Mouse (Mus musculus): ENCODE results near the gene Napepld. TPM values are rescaled to one million over a fixed set of nuclear protein-coding genes. Genes with fewer than 3 reads are reported as not detected.
A peak's percentile ranks its signal among the peaks of the same experiment; 100 is the strongest.
"Not testable (repeated sequence)": the region's sequence is repeated elsewhere in the genome, so short reads cannot be mapped to it uniquely, and the experiment has no call there.

Gene Napepld
- total and polyA plus RNA-seq, 3 experiments, result 1.6 to 1.8 (median 1.7) TPM

DNA sequence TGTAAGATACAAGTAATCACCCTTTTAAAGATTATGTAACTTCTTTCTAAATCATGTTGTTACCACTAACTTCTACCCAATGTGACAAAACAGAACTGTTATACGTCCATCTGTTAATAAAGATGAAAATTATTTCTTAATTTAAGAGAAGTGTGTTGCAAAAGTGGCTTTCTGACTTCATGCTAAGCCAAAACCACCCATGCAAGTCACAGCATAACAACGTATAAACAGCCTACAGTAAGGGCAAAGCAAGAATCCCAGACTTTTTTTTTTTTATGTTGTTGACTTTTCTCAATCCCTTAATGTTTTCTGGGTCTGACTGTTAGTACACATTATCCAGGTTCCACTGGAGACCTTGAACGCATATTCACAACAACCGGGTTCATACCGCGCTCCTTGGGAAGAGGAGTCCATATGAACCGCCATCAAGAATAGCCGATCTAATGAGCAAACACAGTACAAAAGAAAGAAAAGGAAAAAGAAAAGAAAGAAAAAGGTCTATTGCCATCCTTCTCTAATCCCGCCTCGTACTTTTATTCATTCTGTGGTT, 849 bp downstream of the Napepld start:
- H3K27ac ChIP-seq (ENCODE audit: insufficient read depth, low read depth), result no peak overlapping the region
- H3K9me3 ChIP-seq (replicated peaks; ENCODE audit: low read length), result no peaks in the 10 kb centered on the region
- in situ Hi-C loops (cut with MboI; ENCODE audit: low pct_ligation_motif_present, low pct_unique_long_range_greater_than_20kb, low sequenced_read_pairs), result no loop called here
- H3K9ac ChIP-seq (ENCODE audit: insufficient read depth, low read depth), result peak overlapping the region; percentile 75
- peaks cover 3 to 10% of the 10 kb centered on the region in 2 experiments; a peak in 3 of 4 replicates for H3K4me1 ChIP-seq (ENCODE audit: control insufficient read depth in 1 of 2, insufficient read depth in 2 of 2)
- 0 out of 2 replicates have a peak, but pooled peaks have one; percentile 15 for TF ChIP-seq ZNF384 (IDR thresholded peaks at IDR 0.05; ENCODE audit: low read depth, low read length)
- no peak for TF ChIP-seq RCOR1 (conservative IDR thresholded peaks at IDR 0.05; ENCODE audit: low read depth, low read length)
- no peaks in the 10 kb centered on the region for H3K36me3 ChIP-seq (replicated peaks in 1 of 2; ENCODE audit: control insufficient read depth in 1 of 2, insufficient read depth in 1 of 2, low read length in 1 of 2)
- no peaks in the 10 kb centered on the region for H3K79me2 ChIP-seq (replicated peaks; ENCODE audit: control insufficient read depth, extremely low read depth, insufficient read depth, poor library complexity, severe bottlenecking)
- dilution Hi-C loops (cut with MboI; ENCODE audit: extremely low pct_ligation_motif_present, extremely low pct_unique_long_range_greater_than_20kb, low sequenced_read_pairs), result no loop called here
- H3K27me3 ChIP-seq (replicated peaks), result no peaks in the 10 kb centered on the region
- H3K4me2 ChIP-seq (ENCODE audit: insufficient read depth, low read depth, poor library complexity, severe bottlenecking), result peak overlapping the region; percentile 98
- no peak for DNase-seq (ENCODE audit: extremely low read depth)
- H3K4me3 ChIP-seq (replicated peaks in 1 of 3; ENCODE audit: low read depth in 2 of 3, low read length in 2 of 3, poor library complexity in 1 of 3), result peak overlapping the region; percentile 74 to 84 (median 78)

DNA sequence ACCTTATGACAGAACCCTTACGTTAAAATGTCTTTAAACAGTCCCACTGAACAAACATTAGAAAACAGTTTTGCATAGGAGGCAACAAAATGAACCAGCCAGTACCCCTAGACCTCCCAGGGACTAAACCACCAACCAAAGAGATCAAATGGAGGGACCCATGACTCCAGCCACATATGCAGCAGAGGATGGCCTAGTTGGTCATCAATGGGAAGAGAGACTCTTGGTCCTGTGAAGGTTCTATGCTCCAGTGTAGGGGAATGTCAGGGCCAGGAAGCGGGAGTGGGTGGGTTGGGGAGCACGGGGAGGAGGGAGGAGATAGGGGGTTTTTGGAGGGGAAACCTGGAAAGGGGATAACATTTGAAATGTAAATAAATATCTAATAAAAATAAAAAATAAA, 1.6 kb downstream of the Napepld start:
- H3K4me3 ChIP-seq (replicated peaks in 1 of 3; ENCODE audit: low read depth in 2 of 3, low read length in 2 of 3, poor library complexity in 1 of 3); in situ Hi-C loops (cut with MboI; ENCODE audit: low pct_ligation_motif_present, low pct_unique_long_range_greater_than_20kb, low sequenced_read_pairs); H3K36me3 ChIP-seq (replicated peaks in 1 of 2; ENCODE audit: control insufficient read depth in 1 of 2, insufficient read depth in 1 of 2, low read length in 1 of 2); H3K79me2 ChIP-seq (replicated peaks; ENCODE audit: control insufficient read depth, extremely low read depth, insufficient read depth, poor library complexity, severe bottlenecking); H3K27me3 ChIP-seq (replicated peaks); DNase-seq (ENCODE audit: extremely low read depth); dilution Hi-C loops (cut with MboI; ENCODE audit: extremely low pct_ligation_motif_present, extremely low pct_unique_long_range_greater_than_20kb, low sequenced_read_pairs); H3K4me2 ChIP-seq (ENCODE audit: insufficient read depth, low read depth, poor library complexity, severe bottlenecking); H3K27ac ChIP-seq (ENCODE audit: insufficient read depth, low read depth); H3K9me3 ChIP-seq (replicated peaks; ENCODE audit: low read length); H3K9ac ChIP-seq (ENCODE audit: insufficient read depth, low read depth): not testable (repeated sequence)
- peaks cover 3 to 10% of the 10 kb centered on the region in 2 experiments; a peak in 3 of 4 replicates for H3K4me1 ChIP-seq (ENCODE audit: control insufficient read depth in 1 of 2, insufficient read depth in 2 of 2)

DNA sequence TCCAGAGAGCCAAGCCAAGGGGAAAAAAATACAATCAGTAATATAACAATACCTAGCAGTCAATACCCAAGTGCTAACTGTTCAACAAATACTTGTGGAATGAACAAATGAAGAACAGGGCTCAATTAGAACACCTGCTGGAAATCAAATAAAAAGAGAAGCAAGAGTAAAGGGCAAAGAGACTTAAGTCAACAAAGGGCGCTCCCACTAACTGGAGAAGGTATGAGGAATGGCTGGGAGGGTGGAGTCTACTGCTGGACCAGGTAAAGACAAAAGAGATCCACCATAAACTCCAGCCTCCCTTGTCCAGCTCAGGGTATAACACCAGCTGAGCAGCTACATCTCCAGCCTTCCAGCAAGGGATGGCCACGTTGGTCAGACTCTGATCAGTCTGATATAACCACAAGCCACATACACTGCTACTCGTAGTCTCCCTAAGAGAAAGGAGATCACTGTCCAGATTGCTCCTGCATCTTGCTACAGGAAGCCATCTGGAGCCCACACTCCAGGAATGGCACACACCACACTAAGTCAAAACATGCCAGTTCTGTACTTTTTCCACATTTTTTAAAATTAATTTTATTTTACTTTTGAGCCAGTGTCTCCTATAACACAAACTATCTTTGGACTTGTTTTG, 6.2 kb downstream of the Napepld start:
- Histone ChIP-seq H3K9ac (ENCODE audit: insufficient read depth, low read depth) (no peak overlapping the region), H3K79me2 (replicated peaks; ENCODE audit: control insufficient read depth, extremely low read depth, insufficient read depth, poor library complexity, severe bottlenecking) (no peaks in the 10 kb centered on the region), H3K27ac (ENCODE audit: insufficient read depth, low read depth) (no peak overlapping the region), H3K4me2 (ENCODE audit: insufficient read depth, low read depth, poor library complexity, severe bottlenecking) (no peak overlapping the region), H3K36me3 (replicated peaks in 1 of 2; ENCODE audit: control insufficient read depth in 1 of 2, insufficient read depth in 1 of 2, low read length in 1 of 2) (no peaks in the 10 kb centered on the region), H3K9me3 (replicated peaks; ENCODE audit: low read length) (no peaks in the 10 kb centered on the region), H3K4me3 (replicated peaks in 1 of 3; ENCODE audit: low read depth in 2 of 3, low read length in 2 of 3, poor library complexity in 1 of 3) (no peak overlapping the region), H3K27me3 (replicated peaks) (no peaks in the 10 kb centered on the region), H3K4me1 (ENCODE audit: control insufficient read depth in 1 of 2, insufficient read depth in 2 of 2) (0 out of 4 replicates have a peak, but pooled peaks cover 0 to 2% of the 10 kb centered on the region in 2 experiments)
- TF ChIP-seq MAFK (IDR thresholded peaks at IDR 0.05; ENCODE audit: insufficient replicate concordance, low read length) (no peak), NRF1 (IDR thresholded peaks at IDR 0.05; ENCODE audit: low read depth, low read length) (no peak), IRF4 (IDR thresholded peaks at IDR 0.05; ENCODE audit: low read depth, low read length) (no peak), MAZ (IDR thresholded peaks at IDR 0.05; ENCODE audit: low read depth, low read length) (no peak), RAD21 (IDR thresholded peaks at IDR 0.05; ENCODE audit: low read depth, low read length) (no peak)
- in situ Hi-C loops (cut with MboI; ENCODE audit: low pct_ligation_motif_present, low pct_unique_long_range_greater_than_20kb, low sequenced_read_pairs) (no loop called here), dilution Hi-C loops (cut with MboI; ENCODE audit: extremely low pct_ligation_motif_present, extremely low pct_unique_long_range_greater_than_20kb, low sequenced_read_pairs) (no loop called here)
- DNase-seq (ENCODE audit: extremely low read depth), result no peak
